Mouse (Mus musculus) urinary bladder, postnatal 4 days (tissue): Measurements from ENCODE around the gene Gm9817.

Experiments used
- DNase-seq, 2 experiments: peaks; one replicate each; pipeline ENCODE4 v3.0.0; 2021 to 2022; ENCODE audit warnings: low spot score in 2 of 2

Gm9817 gene

GRCm38 (mm10) chr13:45089846-45090245 is 11.4 kb downstream of the Gm9817 start:
- no peak for DNase-seq

GRCm38 (mm10) chr13:45092816-45093215 is 14.3 kb downstream of the Gm9817 start:
- no peak for DNase-seq

GRCm38 (mm10) chr13:45095028-45095427 is 16.5 kb downstream of the Gm9817 start:
- DNase-seq, result no peak

- DNase-seq, result no peak
These were observed 21.2 kb downstream of the Gm9817 start for GRCm38 (mm10) chr13:45099582-45100229.

GRCm38 (mm10) chr13:45106480-45106879 is 28.0 kb downstream of the Gm9817 start:
- DNase-seq, result no peak

- no peak for DNase-seq
These were observed 30.4 kb downstream of the Gm9817 start for GRCm38 (mm10) chr13:45108851-45109390.

GRCm38 (mm10) chr13:45118375-45118774 is 39.9 kb downstream of the Gm9817 start:
- no peak for DNase-seq

GRCm38 (mm10) chr13:45118822-45119221 is 40.3 kb downstream of the Gm9817 start:
- no peak for DNase-seq
